Mouse (Mus musculus) erythroblast, embryonic 14.5 days (primary cell): ENCODE data around the gene Mlana. TPM values are rescaled to one million over a fixed set of nuclear protein-coding genes. Genes with fewer than 3 reads are reported as not detected.

Experiments used
- H3K27me3 ChIP-seq: 2 replicates; pipeline ENCODE4 v1.6.1; 2012; ENCODE audit warnings: inconsistent platforms; ENCODE audit not compliant: control insufficient read depth
- H3K36me3 ChIP-seq: 2 replicates; pipeline ENCODE4 v1.6.1; 2012; ENCODE audit warnings: mild to moderate bottlenecking, inconsistent platforms; ENCODE audit not compliant: control insufficient read depth
- H3K4me1 ChIP-seq: 2 replicates; pipeline ENCODE4 v1.6.1; 2012; ENCODE audit warnings: inconsistent platforms; ENCODE audit not compliant: control insufficient read depth
- H3K4me3 ChIP-seq: replicated peaks from 2 replicates; pipeline ENCODE3; 2012; ENCODE audit warnings: moderate library complexity, mild to moderate bottlenecking, inconsistent platforms
- H3K9me3 ChIP-seq: 2 replicates; pipeline ENCODE4 v1.6.1; 2012; ENCODE audit warnings: low read length, inconsistent platforms, mixed read lengths; ENCODE audit not compliant: control insufficient read depth
- GATA1 ChIP-seq: IDR thresholded peaks from 2 replicates; pipeline ENCODE4 v1.6.1; 2012; ENCODE audit warnings: low read length, inconsistent platforms, mixed read lengths
- TAL1 ChIP-seq: IDR thresholded peaks from 3 replicates; pipeline ENCODE4 v1.6.1; 2012; ENCODE audit warnings: low read length, inconsistent platforms, mixed read lengths
- polyA plus RNA-seq: library from polyadenylated mRNA; stranded (reverse); fragments of >175 nt; gene quantifications from 2 replicates; pipeline ENCODE4 v1.2.3, GENCODE M21; 2012

The Mlana gene
- polyA plus RNA-seq, 1 experiment: not detected

- H3K4me3 ChIP-seq: no peak overlapping the region
- no peaks in the 10 kb centered on the region for H3K9me3 ChIP-seq
- peaks cover 27% of the 10 kb centered on the region for H3K27me3 ChIP-seq
- H3K36me3 ChIP-seq: no peaks in the 10 kb centered on the region
- H3K4me1 ChIP-seq: no peaks in the 10 kb centered on the region; the same call in 1 of the 2 replicates
- TF ChIP-seq TAL1 (no peak), GATA1 (no peak)
Observed at GRCm38 (mm10) chr19:29658836-29659235, 38.8 kb upstream of the Mlana start.

GRCm38 (mm10) chr19:29659705-29660104, 37.9 kb upstream of the Mlana start:
- Histone ChIP-seq H3K4me3 (no peak overlapping the region), H3K4me1 (no peaks in the 10 kb centered on the region; the same call in 1 of the 2 replicates), H3K36me3 (no peaks in the 10 kb centered on the region), H3K27me3 (peaks cover 22% of the 10 kb centered on the region), H3K9me3 (no peaks in the 10 kb centered on the region)
- TF ChIP-seq GATA1: no peak
- TF ChIP-seq TAL1: no peak

- Histone ChIP-seq H3K36me3 (no peaks in the 10 kb centered on the region), H3K4me3 (no peak overlapping the region), H3K27me3 (peaks cover 12% of the 10 kb centered on the region), H3K9me3 (no peaks in the 10 kb centered on the region), H3K4me1 (no peaks in the 10 kb centered on the region; the same call in 1 of the 2 replicates)
- TF ChIP-seq GATA1: no peak
- TF ChIP-seq TAL1: no peak
Observed at GRCm38 (mm10) chr19:29660835-29661764, 36.5 kb upstream of the Mlana start.

- H3K27me3 ChIP-seq: peaks cover 6% of the 10 kb centered on the region
- H3K36me3 ChIP-seq: no peaks in the 10 kb centered on the region
- no peak overlapping the region for H3K4me3 ChIP-seq
- H3K4me1 ChIP-seq: no peaks in the 10 kb centered on the region; the same call in none of the 2 replicates
- H3K9me3 ChIP-seq: no peaks in the 10 kb centered on the region
- TF ChIP-seq TAL1 (no peak), GATA1 (no peak)
Observed at GRCm38 (mm10) chr19:29661974-29662580, 35.5 kb upstream of the Mlana start.

- Histone ChIP-seq H3K36me3 (no peaks in the 10 kb centered on the region), H3K27me3 (peaks cover 6% of the 10 kb centered on the region), H3K9me3 (no peaks in the 10 kb centered on the region), H3K4me3 (no peak overlapping the region), H3K4me1 (no peaks in the 10 kb centered on the region; the same call in 1 of the 2 replicates)
- TF ChIP-seq TAL1: no peak
- TF ChIP-seq GATA1: no peak
Observed at GRCm38 (mm10) chr19:29663780-29664179, 33.8 kb upstream of the Mlana start.

GRCm38 (mm10) chr19:29664934-29665333, 32.7 kb upstream of the Mlana start:
- Histone ChIP-seq H3K36me3 (no peaks in the 10 kb centered on the region), H3K4me1 (no peaks in the 10 kb centered on the region; the same call in 1 of the 2 replicates), H3K4me3 (no peak overlapping the region), H3K9me3 (no peaks in the 10 kb centered on the region), H3K27me3 (peaks cover 6% of the 10 kb centered on the region)
- TF ChIP-seq TAL1 (no peak), GATA1 (no peak)

GRCm38 (mm10) chr19:29666164-29666563, 31.5 kb upstream of the Mlana start:
- Histone ChIP-seq H3K36me3 (no peaks in the 10 kb centered on the region), H3K9me3 (no peaks in the 10 kb centered on the region)
- TF ChIP-seq GATA1: no peak
- TF ChIP-seq TAL1: no peak

GRCm38 (mm10) chr19:29666965-29667594, 30.5 kb upstream of the Mlana start:
- H3K36me3 ChIP-seq: no peaks in the 10 kb centered on the region
- H3K4me1 ChIP-seq: no peaks in the 10 kb centered on the region; the same call in 1 of the 2 replicates
- no peak overlapping the region for H3K4me3 ChIP-seq
- H3K27me3 ChIP-seq: no peaks in the 10 kb centered on the region
- no peaks in the 10 kb centered on the region for H3K9me3 ChIP-seq
- TF ChIP-seq GATA1 (no peak), TAL1 (no peak)

More at GRCm38 (mm10) chr19:29666164-29666563, 31.5 kb upstream of the Mlana start:
- H3K4me1 ChIP-seq: no peaks in the 10 kb centered on the region; the same call in 1 of the 2 replicates
- H3K4me3 ChIP-seq: no peak overlapping the region
- H3K27me3 ChIP-seq: peaks cover 6% of the 10 kb centered on the region
